Mouse (Mus musculus): ENCODE data around the gene Zcchc17. TPM values are rescaled to one million over a fixed set of nuclear protein-coding genes. Genes with fewer than 3 reads are reported as not detected.

The Zcchc17 gene
- polyA plus RNA-seq, 1 experiment from 2014 or later: 92.8 TPM

DNA sequence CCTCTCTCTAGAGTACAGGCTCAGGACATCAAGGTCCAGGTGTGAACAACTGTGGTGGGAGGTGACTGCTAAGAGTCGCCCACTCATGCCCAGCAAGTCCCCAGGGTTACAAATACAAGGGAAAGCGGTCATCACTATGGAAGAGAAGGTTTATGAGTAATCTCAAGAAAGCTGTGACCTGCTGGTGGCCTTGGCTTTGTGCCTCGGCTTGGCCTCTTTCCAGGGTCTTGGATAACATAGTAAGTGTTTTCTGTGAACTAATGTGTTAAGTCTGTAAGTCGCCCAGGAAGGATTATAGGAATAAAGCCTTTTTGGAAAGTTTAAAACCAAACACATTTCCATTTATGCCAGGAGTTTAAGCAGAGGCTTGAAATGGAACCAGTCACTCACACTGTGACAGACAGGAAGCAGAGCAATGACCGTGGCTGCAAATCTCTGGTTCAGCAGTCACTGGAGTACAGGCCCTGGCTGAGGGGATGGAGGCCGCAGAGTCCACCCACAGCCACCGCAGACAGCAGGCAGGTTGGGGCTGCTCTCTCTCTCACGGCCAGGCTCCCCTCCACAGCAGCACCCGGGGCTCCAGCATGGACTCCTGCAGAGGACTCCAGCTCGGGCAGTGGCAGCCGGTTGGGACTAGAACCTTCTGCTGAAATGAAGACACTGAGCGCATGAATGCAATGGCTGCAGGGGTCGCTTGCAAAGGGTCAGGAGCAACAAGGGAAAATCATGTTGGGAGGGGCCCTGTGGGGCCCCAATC lies 43.8 kb downstream of the Zcchc17 start:
- 79% methylated on average over 13 of the region's 13 CpGs for WGBS
- peak overlapping the region; percentile 48; the same call in 1 of the 2 replicates for H3K27ac ChIP-seq
- H3K36me3 ChIP-seq: peaks cover 77% of the 10 kb centered on the region
- no peaks in the 10 kb centered on the region for H3K27me3 ChIP-seq
- ATAC-seq (ENCODE audit: low FRiP score): no peak
- no peaks in the 10 kb centered on the region for H3K4me1 ChIP-seq (replicated peaks)
- H3K4me3 ChIP-seq: no peak overlapping the region
- H3K9me3 ChIP-seq: no peaks in the 10 kb centered on the region
- H3K9ac ChIP-seq: no peak overlapping the region
- H3K4me2 ChIP-seq: no peak overlapping the region

DNA sequence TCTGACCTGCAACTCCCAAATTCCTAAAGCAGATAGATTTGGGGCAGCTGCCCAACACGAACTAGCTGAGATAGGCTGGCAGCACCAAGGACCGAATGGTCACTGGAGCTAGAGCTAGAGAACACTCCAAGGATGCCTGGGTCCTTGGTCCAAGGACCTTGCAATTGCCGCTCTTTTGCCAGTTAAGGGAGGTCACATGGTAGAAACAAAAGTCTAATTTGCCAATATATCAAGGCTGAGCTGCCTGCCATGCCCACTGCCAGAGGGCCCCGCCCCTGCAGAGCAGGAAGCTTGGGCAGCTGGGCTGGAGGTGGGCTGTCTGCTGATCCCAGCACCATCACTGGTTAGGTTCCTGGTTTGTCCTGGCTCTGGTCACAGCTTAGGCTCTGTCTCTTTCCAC lies 46.2 kb downstream of the Zcchc17 start:
- Histone ChIP-seq H3K4me1 (replicated peaks) (peaks cover 13% of the 10 kb centered on the region), H3K9ac (no peak overlapping the region), H3K27me3 (peaks cover 22% of the 10 kb centered on the region), H3K9me3 (no peaks in the 10 kb centered on the region), H3K27ac (no peak overlapping the region), H3K36me3 (peaks cover 55% of the 10 kb centered on the region), H3K4me2 (no peak overlapping the region), H3K4me3 (no peak overlapping the region)
- WGBS: 96% methylated on average over 4 of the region's 4 CpGs
- ATAC-seq (ENCODE audit: low FRiP score): no peak

DNA sequence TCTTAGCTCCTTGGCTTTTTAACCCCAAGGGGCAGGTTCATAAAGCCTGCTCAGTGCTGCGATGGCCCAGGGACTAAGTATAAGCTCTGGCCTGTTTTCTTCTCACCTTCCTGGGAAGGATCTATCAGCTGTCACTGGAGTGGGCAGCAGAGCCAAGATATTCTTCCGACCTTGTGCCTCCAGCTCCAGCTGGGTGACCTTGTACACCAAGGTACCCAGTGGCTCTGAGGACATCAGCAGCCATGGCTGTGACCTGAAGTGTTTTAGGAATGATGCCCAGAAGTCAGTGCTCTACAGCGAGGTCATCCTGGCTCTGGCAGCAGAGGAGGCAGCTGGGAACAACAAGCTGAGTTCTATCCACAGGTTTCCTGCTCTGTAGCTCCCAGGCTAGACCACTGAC lies 47.2 kb downstream of the Zcchc17 start:
- Histone ChIP-seq H3K9me3 (no peaks in the 10 kb centered on the region), H3K27ac (no peak overlapping the region), H3K27me3 (peaks cover 29% of the 10 kb centered on the region), H3K4me3 (no peak overlapping the region), H3K4me2 (no peak overlapping the region), H3K9ac (no peak overlapping the region), H3K36me3 (peaks cover 45% of the 10 kb centered on the region), H3K4me1 (replicated peaks) (peaks cover 22% of the 10 kb centered on the region)
- no peak for ATAC-seq (ENCODE audit: low FRiP score)
- 85% methylated on average over 3 of the region's 3 CpGs for WGBS

DNA sequence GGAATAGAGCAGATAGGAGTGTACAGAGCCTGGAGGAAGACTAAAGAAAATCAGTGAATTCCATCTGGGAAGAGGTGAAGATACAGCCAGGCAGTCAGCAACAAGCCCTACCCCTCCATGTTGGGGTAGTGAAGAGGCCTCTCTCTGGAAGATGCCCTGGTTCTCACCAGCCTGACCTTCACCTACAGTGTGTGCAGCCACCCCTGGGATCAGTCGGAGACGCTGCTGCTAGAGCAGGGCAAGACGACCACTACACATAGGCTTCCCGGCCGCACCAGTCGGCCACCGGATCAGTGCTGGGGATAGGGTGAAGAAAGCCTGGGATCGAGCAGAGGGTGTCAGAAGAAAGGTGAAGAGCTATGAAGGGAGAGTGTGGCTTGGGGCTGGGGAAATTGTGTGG lies 50.5 kb downstream of the Zcchc17 start:
- Histone ChIP-seq H3K9me3 (no peaks in the 10 kb centered on the region), H3K27me3 (peaks cover 51% of the 10 kb centered on the region), H3K36me3 (peaks cover 20% of the 10 kb centered on the region), H3K9ac (peak overlapping the region; percentile 85), H3K4me1 (replicated peaks) (peaks cover 30% of the 10 kb centered on the region), H3K4me3 (peak overlapping the region; percentile 61), H3K4me2 (peak overlapping the region; percentile 94), H3K27ac (peak overlapping the region; percentile 69)
- no peak for ATAC-seq (ENCODE audit: low FRiP score)
- 45% methylated on average over 8 of the region's 8 CpGs for WGBS

DNA sequence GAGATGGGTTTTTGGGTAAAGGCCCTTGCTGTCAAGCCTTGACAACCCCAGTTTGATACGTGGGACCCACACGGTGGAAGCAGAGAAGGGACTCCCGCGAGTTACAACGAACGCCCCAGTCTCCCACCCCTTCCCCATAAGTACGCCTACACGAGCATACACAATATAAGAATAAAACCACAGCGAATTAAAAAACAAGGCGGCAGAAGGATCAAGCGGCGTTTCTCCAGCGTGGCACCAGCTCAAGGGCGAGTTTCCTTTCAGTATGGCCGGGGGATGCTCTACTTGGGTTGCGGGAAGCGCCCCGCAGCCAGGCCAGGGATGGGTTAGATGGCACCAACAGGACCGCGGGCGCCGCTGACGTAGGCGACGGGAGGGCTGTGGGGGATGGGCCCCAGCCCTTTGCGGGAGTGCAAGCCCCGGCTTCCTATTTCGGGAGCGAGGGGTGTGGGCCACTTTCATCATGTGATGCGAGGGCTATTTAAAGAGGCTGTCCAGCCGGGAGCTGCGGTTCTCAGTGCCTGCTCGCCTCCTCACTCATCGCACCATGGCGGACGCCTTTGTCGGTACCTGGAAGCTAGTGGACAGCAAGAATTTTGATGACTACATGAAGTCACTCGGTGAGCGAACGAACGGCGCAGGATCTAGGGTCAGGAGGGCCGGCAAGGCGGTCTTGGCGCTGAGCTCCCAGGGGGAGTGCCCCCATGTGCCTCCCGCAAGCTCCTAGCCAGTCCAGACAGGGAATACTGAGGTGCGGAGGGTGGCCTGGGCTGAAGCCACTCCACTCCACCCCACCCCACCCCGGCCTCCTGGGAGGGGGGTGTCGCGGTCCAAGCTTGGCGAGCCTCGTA lies 51.3 kb downstream of the Zcchc17 start, which contains the start of the genes Fabp3 and Gm10570:
Gene Fabp3, plus strand, starts transcription at position 365 of the 851 bp plus-strand sequence.
Gene Gm10570, minus strand, starts transcription at position 444 of the 851 bp plus-strand sequence.
- ATAC-seq (ENCODE audit: low FRiP score): peak; percentile 82
- Histone ChIP-seq H3K9ac (peak within 1 kb of the TSS; percentile 85), H3K36me3 (peaks cover 12% of the 10 kb centered on the region), H3K27me3 (peaks cover 51% of the 10 kb centered on the region), H3K9me3 (no peaks in the 10 kb centered on the region), H3K4me1 (replicated peaks) (peaks cover 30% of the 10 kb centered on the region), H3K4me2 (peak within 1 kb of the TSS; percentile 94), H3K27ac (peak within 1 kb of the TSS; percentile 69), H3K4me3 (peak within 1 kb of the TSS; percentile 61)
- WGBS: under 1% methylated on average over 52 of the region's 52 CpGs

DNA sequence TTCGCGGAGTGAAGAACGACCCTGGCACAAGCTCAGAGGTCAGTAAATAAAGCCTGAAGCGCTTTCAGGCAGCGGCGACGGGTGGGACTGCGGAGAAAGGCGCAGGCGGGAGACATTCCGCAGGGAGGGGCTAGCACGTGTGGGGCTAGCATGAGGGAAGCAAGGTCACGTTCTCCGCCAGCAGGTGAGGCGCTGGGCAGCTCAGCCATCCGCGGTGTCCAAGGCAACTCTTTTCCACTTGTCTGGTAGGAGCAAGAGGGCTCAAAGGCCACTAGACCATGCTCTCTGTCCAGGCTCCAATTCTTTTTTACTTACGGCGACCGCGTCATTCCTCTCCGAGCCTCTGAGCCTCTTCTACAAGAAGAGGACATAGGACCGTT lies 51.9 kb downstream of the Zcchc17 start:
- under 1% methylated on average over 23 of the region's 23 CpGs for WGBS
- peaks cover 51% of the 10 kb centered on the region for H3K27me3 ChIP-seq
- H3K36me3 ChIP-seq: peaks cover 6% of the 10 kb centered on the region
- ATAC-seq (ENCODE audit: low FRiP score): peak; percentile 13
- H3K4me3 ChIP-seq: peak overlapping the region; percentile 61
- H3K9me3 ChIP-seq: no peaks in the 10 kb centered on the region
- peak overlapping the region; percentile 94 for H3K4me2 ChIP-seq
- peak overlapping the region; percentile 69; the same call in 1 of the 2 replicates for H3K27ac ChIP-seq
- H3K9ac ChIP-seq: peak overlapping the region; percentile 85
- peaks cover 30% of the 10 kb centered on the region for H3K4me1 ChIP-seq (replicated peaks)

DNA sequence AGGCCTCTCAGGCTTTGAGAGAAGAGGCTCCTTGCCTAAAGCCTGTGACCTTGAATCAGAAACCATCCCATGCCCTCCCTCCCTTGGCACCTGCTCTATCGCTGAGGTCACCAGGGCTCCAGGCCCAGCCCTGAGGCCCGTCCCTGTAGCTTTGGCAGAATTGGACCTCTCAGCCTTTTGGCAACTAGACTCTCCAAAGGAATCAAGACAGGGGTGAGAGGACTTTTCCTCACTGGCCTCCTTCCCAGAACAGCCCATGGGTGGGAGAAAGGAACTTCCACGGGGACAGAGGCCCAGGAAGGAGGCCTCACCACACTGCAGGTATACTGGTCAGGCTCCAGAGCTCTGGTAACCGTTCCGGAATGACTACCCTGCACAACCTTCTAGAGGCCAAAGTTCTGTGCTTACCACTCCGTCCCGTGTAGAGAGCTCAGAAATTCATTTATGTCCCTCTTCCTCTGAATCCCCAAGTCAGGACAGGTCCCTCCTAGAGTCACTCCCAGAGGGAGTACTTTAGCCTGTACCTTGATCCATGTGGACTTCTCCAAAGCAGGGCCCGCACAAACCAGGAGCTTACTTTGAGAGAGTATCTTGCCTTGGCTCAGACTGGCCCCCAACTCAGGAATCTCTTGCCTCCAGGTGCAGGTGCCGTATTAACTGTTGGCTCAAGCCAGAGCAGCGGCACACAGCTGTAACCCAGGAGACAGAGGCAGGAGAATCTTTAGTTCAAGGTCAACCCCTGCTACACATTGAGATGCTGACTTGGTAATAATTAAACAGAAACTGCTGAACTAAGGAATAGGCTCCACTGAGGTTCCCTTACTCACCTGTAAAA lies 52.7 kb downstream of the Zcchc17 start:
- WGBS: 76% methylated on average over 10 of the region's 10 CpGs
- H3K27me3 ChIP-seq: peaks cover 55% of the 10 kb centered on the region
- H3K4me3 ChIP-seq: peak overlapping the region; percentile 61
- peaks cover 30% of the 10 kb centered on the region for H3K4me1 ChIP-seq (replicated peaks)
- no peak for ATAC-seq (ENCODE audit: low FRiP score)
- no peak overlapping the region for H3K9ac ChIP-seq
- no peaks in the 10 kb centered on the region for H3K36me3 ChIP-seq
- no peak overlapping the region for H3K27ac ChIP-seq
- H3K9me3 ChIP-seq: no peaks in the 10 kb centered on the region
- peak overlapping the region; percentile 94 for H3K4me2 ChIP-seq

DNA sequence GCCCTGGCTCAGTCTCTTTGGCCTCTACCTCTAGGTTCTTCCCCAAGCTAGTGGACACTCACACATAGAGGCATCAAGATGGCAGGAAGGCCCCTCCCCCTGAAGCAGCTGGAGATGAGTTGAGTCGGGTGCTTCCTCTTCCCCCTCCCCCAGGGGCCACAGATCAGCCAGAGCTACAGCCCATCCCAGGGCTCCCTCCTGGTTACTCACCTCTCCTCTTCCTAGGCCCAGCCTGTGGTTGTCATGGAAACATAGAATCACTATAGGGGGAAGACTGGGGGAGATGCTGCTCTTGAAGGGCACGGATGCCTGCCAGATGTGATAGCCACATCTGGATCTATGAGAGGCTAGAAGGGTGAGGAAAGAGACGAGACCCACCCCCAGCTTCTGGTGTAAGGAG lies 55.0 kb downstream of the Zcchc17 start:
- Histone ChIP-seq H3K4me3 (no peak overlapping the region), H3K9me3 (no peaks in the 10 kb centered on the region), H3K27me3 (peaks cover 52% of the 10 kb centered on the region), H3K9ac (no peak overlapping the region), H3K36me3 (no peaks in the 10 kb centered on the region), H3K27ac (no peak overlapping the region), H3K4me1 (replicated peaks) (peaks cover 29% of the 10 kb centered on the region), H3K4me2 (no peak overlapping the region)
- ATAC-seq (ENCODE audit: low FRiP score): no peak
- 20% methylated on average over 3 of the region's 3 CpGs for WGBS

DNA sequence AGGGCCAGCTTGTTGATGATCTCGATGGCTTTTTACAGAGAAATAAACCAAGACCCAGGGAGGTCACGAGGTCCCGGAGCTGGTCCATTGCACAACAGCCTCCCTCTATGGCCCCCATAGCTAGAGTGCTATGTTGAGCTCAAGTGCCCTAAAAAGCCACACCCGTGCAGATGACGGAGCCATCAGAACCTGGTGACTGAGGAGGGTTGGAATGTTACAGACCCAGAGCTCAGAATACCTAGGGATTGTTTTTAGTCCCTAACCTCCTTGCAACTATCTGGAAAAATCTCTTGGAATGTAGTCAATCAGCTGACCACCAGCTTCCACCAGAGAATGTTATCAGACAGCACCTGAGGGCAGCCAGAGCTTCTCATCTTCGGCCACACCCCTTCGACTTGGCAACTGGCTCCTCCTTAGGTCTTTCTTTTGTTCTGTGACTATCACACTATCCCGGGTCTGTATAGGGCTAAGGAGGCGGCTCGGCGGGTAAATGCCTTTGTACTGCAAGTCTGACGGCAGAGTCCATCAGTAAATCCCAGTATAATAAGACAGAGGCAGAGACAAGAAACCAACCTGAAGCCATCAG lies 57.4 kb downstream of the Zcchc17 start:
- Histone ChIP-seq H3K36me3 (no peaks in the 10 kb centered on the region), H3K27me3 (peaks cover 35% of the 10 kb centered on the region), H3K4me1 (replicated peaks) (peaks cover 7% of the 10 kb centered on the region), H3K9me3 (no peaks in the 10 kb centered on the region), H3K4me2 (no peak overlapping the region), H3K9ac (no peak overlapping the region), H3K27ac (no peak overlapping the region), H3K4me3 (no peak overlapping the region)
- ATAC-seq (ENCODE audit: low FRiP score): no peak
- WGBS: 51% methylated on average over 12 of the region's 12 CpGs

DNA sequence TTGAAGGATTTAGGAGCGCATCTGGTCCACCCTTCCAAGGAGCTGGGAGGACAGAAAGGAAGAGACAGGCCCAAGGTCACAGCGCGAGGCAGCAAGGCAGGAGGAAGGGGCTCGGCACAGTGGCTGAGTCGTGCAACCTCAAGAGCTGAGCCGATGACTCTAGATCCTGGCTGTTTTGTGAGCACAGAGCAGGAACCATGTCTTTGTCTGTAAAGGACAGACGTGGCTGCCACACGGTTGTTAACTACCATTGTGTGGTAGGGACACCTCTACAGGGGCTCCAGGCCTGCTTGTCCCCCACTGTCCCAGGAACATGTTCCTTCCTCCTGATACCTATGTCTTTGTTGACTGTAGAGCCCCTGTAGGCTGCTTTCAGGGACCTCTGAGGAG lies 60.1 kb downstream of the Zcchc17 start:
- no peak overlapping the region for H3K4me3 ChIP-seq
- no peak overlapping the region for H3K4me2 ChIP-seq
- H3K27me3 ChIP-seq: peaks cover 15% of the 10 kb centered on the region; the same call in 1 of the 2 replicates
- no peaks in the 10 kb centered on the region for H3K36me3 ChIP-seq
- no peak overlapping the region for H3K27ac ChIP-seq
- 72% methylated on average over 8 of the region's 8 CpGs for WGBS
- peaks cover 2% of the 10 kb centered on the region for H3K4me1 ChIP-seq (replicated peaks)
- ATAC-seq (ENCODE audit: low FRiP score): no peak
- no peak overlapping the region for H3K9ac ChIP-seq
- H3K9me3 ChIP-seq: no peaks in the 10 kb centered on the region

DNA sequence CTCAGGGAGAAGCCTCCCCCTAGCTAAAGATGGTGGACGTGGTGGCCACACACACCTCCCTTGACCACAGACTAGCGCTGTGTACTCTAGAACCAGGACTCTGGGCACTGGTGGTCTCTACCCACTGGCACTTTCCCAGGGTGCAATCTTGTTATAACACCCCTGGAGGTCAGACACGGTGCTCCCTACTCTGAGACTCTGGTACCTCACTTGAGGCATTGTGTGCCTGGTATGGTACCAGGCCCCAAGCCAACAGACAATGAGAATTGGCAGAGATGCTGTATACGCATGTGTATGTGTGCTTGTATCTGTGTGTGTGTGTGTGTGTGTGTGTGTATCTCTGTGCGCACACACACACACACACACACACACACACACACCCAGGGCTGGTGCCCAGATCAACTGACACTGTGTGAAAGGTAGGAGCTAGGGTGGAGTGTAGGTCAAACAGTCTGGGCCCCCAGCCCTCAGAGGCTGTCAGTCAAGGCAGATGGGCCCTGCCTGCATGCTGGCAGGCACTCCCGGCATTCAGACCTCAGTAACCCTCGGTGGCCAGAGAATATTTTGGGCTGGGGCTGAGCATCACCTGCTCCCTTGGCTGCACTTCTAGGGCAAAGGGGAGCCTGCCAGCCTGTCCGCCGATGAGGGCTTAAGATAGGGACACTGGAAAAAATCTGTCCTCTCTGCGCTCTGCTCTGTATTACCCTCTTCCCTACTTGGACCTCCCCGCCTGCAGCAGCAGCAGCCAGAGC lies 60.7 kb downstream of the Zcchc17 start:
- H3K9ac ChIP-seq: no peak overlapping the region
- no peak overlapping the region for H3K27ac ChIP-seq
- H3K4me2 ChIP-seq: no peak overlapping the region
- WGBS: 69% methylated on average over 11 of the region's 11 CpGs
- peaks cover 15% of the 10 kb centered on the region; the same call in 1 of the 2 replicates for H3K27me3 ChIP-seq
- H3K9me3 ChIP-seq: no peaks in the 10 kb centered on the region
- H3K36me3 ChIP-seq: no peaks in the 10 kb centered on the region
- no peak overlapping the region for H3K4me3 ChIP-seq
- no peaks in the 10 kb centered on the region for H3K4me1 ChIP-seq (replicated peaks)
- ATAC-seq (ENCODE audit: low FRiP score): no peak
